Mouse (Mus musculus): ENCODE measurements at regions not wholly inside any gene's neighbourhood (a gene's known extent, or its start where the extent isn't known, plus 50 kb on each side); places are given as distances from the start of the nearest gene placed in this dataset.

- no peak for DNase-seq
Observed at GRCm38 (mm10) chr3:3746542-3746941, 2004.1 kb upstream of the Gm8797 start.

GRCm38 (mm10) chr3:3751596-3752251 lies 1998.9 kb upstream of the Gm8797 start:
- no peak for DNase-seq

- no peak for DNase-seq
Observed at GRCm38 (mm10) chr3:3761346-3761745, 1989.3 kb upstream of the Gm8797 start.

- peak; percentile 7 for DNase-seq
Observed at GRCm38 (mm10) chr3:3784200-3784599, 1966.4 kb upstream of the Gm8797 start.

GRCm38 (mm10) chr3:3786039-3786438 lies 1964.6 kb upstream of the Gm8797 start:
- no peak for DNase-seq

- no peak for DNase-seq
Observed at GRCm38 (mm10) chr3:3807821-3808220, 1942.8 kb upstream of the Gm8797 start.

- no peak for DNase-seq
Observed at GRCm38 (mm10) chr3:3829020-3829419, 1921.6 kb upstream of the Gm8797 start.

GRCm38 (mm10) chr3:3831411-3832286 lies 1919.0 kb upstream of the Gm8797 start:
- no peak for DNase-seq
